Mouse (Mus musculus) cerebellum, adult 18-20 months (tissue): ENCODE measurements around the gene Lmcd1.

Source experiments
- DNase-seq, 2 experiments: peaks; one replicate each; pipeline ENCODE4 v3.0.0; 2021

Gene Lmcd1

GRCm38 (mm10) chr6:112288271-112288670, 14.7 kb downstream of the Lmcd1 start:
- no peak for DNase-seq

- DNase-seq, result no peak
These were observed 17.6 kb downstream of the Lmcd1 start for GRCm38 (mm10) chr6:112291146-112291545.

- no peak for DNase-seq
These were observed 19.8 kb downstream of the Lmcd1 start for GRCm38 (mm10) chr6:112293320-112293719.

GRCm38 (mm10) chr6:112295269-112295668, 21.7 kb downstream of the Lmcd1 start:
- DNase-seq, result no peak

- no peak for DNase-seq
These were observed 26.6 kb downstream of the Lmcd1 start for GRCm38 (mm10) chr6:112300146-112300545.

- DNase-seq, result no peak
These were observed 27.1 kb downstream of the Lmcd1 start for GRCm38 (mm10) chr6:112300633-112301032.

- DNase-seq, result no peak
These were observed 28.7 kb downstream of the Lmcd1 start for GRCm38 (mm10) chr6:112302248-112302647.

- no peak for DNase-seq
These were observed 29.3 kb downstream of the Lmcd1 start for GRCm38 (mm10) chr6:112302814-112303383.

GRCm38 (mm10) chr6:112304751-112305150, 31.2 kb downstream of the Lmcd1 start:
- peak in 1 of 2 experiments; percentile 2 for DNase-seq

GRCm38 (mm10) chr6:112309330-112309938, 35.9 kb downstream of the Lmcd1 start:
- no peak for DNase-seq

GRCm38 (mm10) chr6:112311385-112311784, 37.8 kb downstream of the Lmcd1 start:
- no peak for DNase-seq

- DNase-seq, result no peak
These were observed 45.9 kb downstream of the Lmcd1 start for GRCm38 (mm10) chr6:112319449-112319848.

GRCm38 (mm10) chr6:112320679-112321078, 47.1 kb downstream of the Lmcd1 start:
- DNase-seq, result no peak

- DNase-seq, result no peak
These were observed 49.4 kb downstream of the Lmcd1 start for GRCm38 (mm10) chr6:112322916-112323315.

GRCm38 (mm10) chr6:112325213-112325612, 51.7 kb downstream of the Lmcd1 start:
- no peak for DNase-seq

- DNase-seq, result no peak
These were observed 54.2 kb downstream of the Lmcd1 start for GRCm38 (mm10) chr6:112327793-112328192.

- no peak for DNase-seq
These were observed 57.1 kb downstream of the Lmcd1 start for GRCm38 (mm10) chr6:112330520-112331222.

GRCm38 (mm10) chr6:112331223-112331598, 57.7 kb downstream of the Lmcd1 start:
- DNase-seq, result no peak

- DNase-seq, result no peak
These were observed 60.4 kb downstream of the Lmcd1 start for GRCm38 (mm10) chr6:112333930-112334329.

- DNase-seq, result no peak
These were observed 64.1 kb downstream of the Lmcd1 start for GRCm38 (mm10) chr6:112337667-112338066.

- DNase-seq, result no peak
These were observed 65.5 kb downstream of the Lmcd1 start for GRCm38 (mm10) chr6:112339016-112339415.

- DNase-seq, result no peak
These were observed 76.9 kb downstream of the Lmcd1 start for GRCm38 (mm10) chr6:112350452-112350851.

GRCm38 (mm10) chr6:112359341-112359740, 85.8 kb downstream of the Lmcd1 start:
- DNase-seq, result no peak

GRCm38 (mm10) chr6:112360676-112361075, 87.1 kb downstream of the Lmcd1 start:
- DNase-seq, result no peak
